Mouse (Mus musculus) embryonic stem cell, embryonic (primary cell): ENCODE results near the gene Gpld1.

Experiments
- CTCF ChIA-PET, 4 experiments: fragments of 300-600 bp in 2 of 4; fragments of 350-600 bp in 2 of 4; sonication (Branson Sonifier 250); formaldehyde crosslinking; loops; one replicate each; lab custom pipeline; 2022; ENCODE audit warnings: inconsistent platforms in 2 of 4; lab: Charles Lee
- POLR2A ChIA-PET, 4 experiments: fragments of 300-600 bp in 2 of 4; fragments of 350-600 bp in 2 of 4; sonication (Branson Sonifier 250); formaldehyde crosslinking; loops; one replicate each; lab custom pipeline; 2022; ENCODE audit warnings: antibody characterized with exemption in 4 of 4, inconsistent platforms in 1 of 4; lab: Charles Lee

The Gpld1 gene

DNA sequence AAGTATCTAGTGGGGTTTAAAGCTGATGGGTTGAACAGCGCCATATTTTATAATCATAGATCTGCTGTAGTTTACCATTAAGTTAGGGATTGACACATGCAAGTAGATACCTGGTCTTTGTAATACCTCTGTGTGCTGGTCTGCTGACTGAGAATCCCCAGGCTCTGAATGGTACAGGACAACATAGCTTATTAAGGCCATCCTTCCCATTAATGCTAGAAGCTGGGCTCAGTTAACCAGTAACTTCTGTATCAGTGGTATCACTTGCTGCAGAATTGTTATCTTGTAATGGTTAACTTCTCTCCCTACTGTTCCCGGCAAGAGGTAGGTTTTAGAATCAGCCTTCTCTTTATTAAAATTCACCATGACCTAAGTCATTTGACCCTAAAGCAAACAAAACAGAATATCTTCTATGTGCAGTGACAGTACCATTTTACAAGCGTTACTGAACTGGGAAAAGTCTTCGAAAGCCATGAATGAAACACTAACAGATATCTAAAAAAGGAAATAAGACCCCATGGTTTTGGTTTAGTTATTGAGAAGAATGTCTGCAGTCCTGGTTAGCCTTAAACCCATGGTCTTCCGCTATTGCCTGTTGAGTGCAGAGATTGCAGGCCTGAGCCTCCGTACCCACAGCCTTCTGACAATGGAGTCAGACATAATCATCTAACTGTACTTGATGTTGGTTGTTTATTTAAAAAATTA lies 83.6 kb downstream of the Gpld1 start:
- CTCF ChIA-PET = interaction anchor here in 1 of 4 experiments (0.7 to 2.6 kb wide), 2 partner anchors 89 kb away, joined by 3 to 15 read pairs; partner anchors contain the start of gene Aldh5a1
- POLR2A ChIA-PET = no interaction called here

GRCm38 (mm10) chr13:25027114-25027425 lies 84.1 kb downstream of the Gpld1 start:
- CTCF ChIA-PET = interaction anchor here in 1 of 4 experiments (0.7 kb wide), 1 partner anchor 117 kb away, joined by 3 read pairs; no protein-coding TSS in a partner anchor

GRCm38 (mm10) chr13:25039488-25039887 lies 96.5 kb downstream of the Gpld1 start:
- CTCF ChIA-PET = interaction anchor here in 1 of 4 experiments (0.5 kb wide), 1 partner anchor 223 kb away, joined by 6 read pairs; no protein-coding TSS in a partner anchor
- POLR2A ChIA-PET = no interaction called here

More at GRCm38 (mm10) chr13:25027114-25027425, 84.1 kb downstream of the Gpld1 start:
- POLR2A ChIA-PET = no interaction called here
